Mouse (Mus musculus) hindbrain, embryonic 14.5 days (tissue): Measurements from ENCODE around the gene Dnajb1. TPM values are rescaled to one million over a fixed set of nuclear protein-coding genes. Genes with fewer than 3 reads are reported as not detected.

ENCODE experiments used
- ATAC-seq: fragments of 200-750 bp; cut with Nextera tagmentation; 2 replicates; pipeline ENCODE4 v1.8.0; 2017; ENCODE audit warnings: moderate number of reproducible peaks, mild to moderate bottlenecking, moderate TSS enrichment, moderate library complexity; ENCODE audit not compliant: low FRiP score
- DNase-seq: peaks from one replicate; pipeline ENCODE4 v3.0.0-alpha.2; 2015; ENCODE audit warnings: low spot score
- H3K27ac ChIP-seq: fragments of 300-500 bp; sonication (generic); 2 replicates; pipeline ENCODE4 v1.5.1; 2014; ENCODE audit warnings: mild to moderate bottlenecking, moderate library complexity
- H3K27me3 ChIP-seq: fragments of 300-500 bp; sonication (generic); 2 replicates; pipeline ENCODE4 v1.6.1; 2014; ENCODE audit warnings: mild to moderate bottlenecking, low read length, mixed read lengths; ENCODE audit not compliant: control insufficient read depth, insufficient read depth
- H3K36me3 ChIP-seq: fragments of 300-500 bp; sonication (generic); replicated peaks from 2 replicates; pipeline ENCODE4 v1.6.1; 2014; ENCODE audit not compliant: control insufficient read depth, insufficient read depth
- H3K4me1 ChIP-seq: fragments of 300-500 bp; sonication (generic); replicated peaks from 2 replicates; pipeline ENCODE4 v1.6.1; 2014; ENCODE audit warnings: antibody characterized with exemption, low read length, mixed read lengths; ENCODE audit not compliant: control insufficient read depth, insufficient read depth
- H3K4me2 ChIP-seq: fragments of 300-500 bp; sonication (generic); replicated peaks from 2 replicates; pipeline ENCODE4 v1.6.1; 2014; ENCODE audit warnings: mild to moderate bottlenecking, moderate library complexity
- H3K4me3 ChIP-seq: fragments of 300-500 bp; sonication (generic); replicated peaks from 2 replicates; pipeline ENCODE4 v1.5.1; 2014; ENCODE audit warnings: mild to moderate bottlenecking, low read length
- H3K9ac ChIP-seq: fragments of 300-500 bp; sonication (generic); 2 replicates; pipeline ENCODE4 v1.6.1; 2014
- H3K9me3 ChIP-seq: fragments of 300-500 bp; sonication (generic); 2 replicates; pipeline ENCODE4 v1.6.1; 2016; ENCODE audit warnings: low read length; ENCODE audit not compliant: control insufficient read depth
- whole genome bisulfite sequencing: fragments of 180-500 bp; shearing (Covaris S2); extraction: QIAGEN DNeasy Blood & Tissue Kit; methylation state at CpG from one replicate; pipeline ENCODE4 v1.1.7; 2014; 5-methylcytosine and 5-hydroxymethylcytosine counted together
- polyA plus RNA-seq: library from polyadenylated mRNA; unstranded; fragments of >200 nt; fragmentation: Nextera tagmentation; extraction: Ambion mirVana; gene quantifications from 2 replicates; pipeline ENCODE4 v1.2.1, GENCODE M21; 2014

The Dnajb1 gene
- polyA plus RNA-seq, 1 experiment from 2014 or later: 45.8 TPM

DNA sequence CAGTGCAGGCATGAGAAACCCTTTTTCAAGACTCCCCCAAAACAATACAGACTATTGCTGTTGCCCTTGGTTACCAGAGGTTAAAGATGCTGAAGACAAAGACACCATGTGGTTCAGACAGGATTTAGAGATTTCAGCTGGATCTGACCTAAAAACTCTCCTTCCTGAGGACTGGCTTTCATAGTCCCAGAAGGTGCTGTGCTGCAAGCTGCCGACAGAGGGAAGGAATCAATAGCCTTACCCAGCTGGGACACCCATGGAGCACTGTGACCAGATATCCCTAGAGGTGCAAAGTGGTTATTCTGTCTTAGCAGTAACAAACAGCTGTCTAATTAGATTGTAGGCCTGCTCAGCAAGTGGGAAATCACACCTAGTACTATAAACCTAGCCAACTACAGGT lies 9.8 kb upstream of the Dnajb1 start:
- Histone ChIP-seq H3K4me1 (peaks cover 2% of the 10 kb centered on the region; the same call in 1 of the 2 replicates), H3K36me3 (no peaks in the 10 kb centered on the region), H3K9me3 (no peaks in the 10 kb centered on the region), H3K27ac (no peak overlapping the region), H3K4me2 (no peak overlapping the region), H3K9ac (no peak overlapping the region), H3K4me3 (no peak overlapping the region), H3K27me3 (no peaks in the 10 kb centered on the region)
- 4% methylated on average over 1 of the region's 1 CpGs for WGBS
- DNase-seq (no peak), ATAC-seq (no peak)

DNA sequence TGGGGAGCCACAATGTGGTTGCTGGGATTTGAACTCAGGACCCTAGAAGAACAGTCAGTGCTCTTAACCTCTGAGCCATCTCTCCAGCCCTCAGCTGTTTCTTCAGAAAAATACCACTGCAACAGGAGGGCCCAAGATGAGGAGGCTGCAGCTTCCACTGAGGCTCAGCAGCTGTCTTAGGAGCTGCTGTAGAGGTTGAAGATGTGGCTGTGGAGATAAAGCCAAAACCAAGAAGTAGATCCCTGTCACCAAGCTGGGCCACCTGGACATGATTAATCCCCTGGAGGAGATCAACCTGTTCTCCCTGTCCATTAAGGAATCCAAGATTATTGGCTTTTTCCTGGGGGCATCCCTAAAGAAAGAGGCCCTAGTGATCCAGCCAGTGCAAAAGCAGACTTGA lies 8.2 kb upstream of the Dnajb1 start:
- H3K27ac ChIP-seq: no peak overlapping the region
- no peaks in the 10 kb centered on the region for H3K36me3 ChIP-seq
- ATAC-seq: no peak
- no peaks in the 10 kb centered on the region for H3K4me1 ChIP-seq
- no peak overlapping the region for H3K4me2 ChIP-seq
- H3K4me3 ChIP-seq: no peak overlapping the region
- DNase-seq: no peak
- H3K9ac ChIP-seq: no peak overlapping the region
- H3K9me3 ChIP-seq: no peaks in the 10 kb centered on the region
- no peaks in the 10 kb centered on the region for H3K27me3 ChIP-seq

DNA sequence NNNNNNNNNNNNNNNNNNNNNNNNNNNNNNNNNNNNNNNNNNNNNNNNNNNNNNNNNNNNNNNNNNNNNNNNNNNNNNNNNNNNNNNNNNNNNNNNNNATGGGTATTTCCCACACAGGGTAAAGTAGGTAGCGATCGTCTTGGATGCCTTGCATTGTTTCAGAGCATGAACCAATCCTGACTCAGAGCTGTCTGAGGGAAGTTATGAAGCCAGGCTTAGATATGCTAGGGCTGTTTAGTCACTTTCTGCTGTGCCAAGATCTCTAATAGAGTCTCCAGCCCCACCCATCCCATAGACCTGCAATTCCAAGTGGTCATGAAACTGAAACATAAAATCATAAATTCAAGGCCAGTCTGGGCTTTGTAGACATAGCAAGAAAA lies 5.4 kb upstream of the Dnajb1 start:
- DNase-seq (no peak), ATAC-seq (no peak)
- H3K27me3 ChIP-seq: no peaks in the 10 kb centered on the region
- H3K9ac ChIP-seq: no peak overlapping the region
- no peak overlapping the region for H3K4me3 ChIP-seq
- WGBS: 79% methylated on average over 2 of the region's 2 CpGs
- peaks cover 5% of the 10 kb centered on the region; the same call in 1 of the 2 replicates for H3K4me1 ChIP-seq
- no peaks in the 10 kb centered on the region for H3K9me3 ChIP-seq
- H3K27ac ChIP-seq: no peak overlapping the region
- no peak overlapping the region for H3K4me2 ChIP-seq
- no peaks in the 10 kb centered on the region for H3K36me3 ChIP-seq

DNA sequence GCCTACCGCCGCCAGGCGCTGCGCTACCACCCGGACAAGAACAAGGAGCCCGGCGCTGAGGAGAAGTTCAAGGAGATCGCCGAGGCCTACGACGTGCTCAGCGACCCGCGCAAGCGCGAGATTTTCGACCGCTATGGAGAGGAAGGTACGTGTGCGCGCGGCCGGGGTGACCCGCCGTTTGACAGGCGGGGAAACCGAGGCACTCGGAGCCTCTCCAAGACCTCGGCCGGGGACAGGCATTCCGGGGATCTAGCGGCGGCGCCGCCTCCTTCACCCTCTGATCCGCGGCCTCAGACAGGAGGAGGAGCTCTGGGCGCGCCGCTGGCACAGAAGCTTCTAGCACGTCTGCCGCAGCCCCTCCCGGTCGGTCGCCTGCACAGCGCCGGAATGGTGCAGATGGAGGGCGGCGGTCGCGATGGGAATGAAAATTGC lies 421 bp downstream of the Dnajb1 start:
- Histone ChIP-seq H3K36me3 (peaks cover 39% of the 10 kb centered on the region), H3K4me3 (peak overlapping the region; percentile 81), H3K4me1 (peaks cover 17% of the 10 kb centered on the region), H3K4me2 (peak overlapping the region; percentile 75), H3K27me3 (no peaks in the 10 kb centered on the region), H3K27ac (peak overlapping the region; percentile 98), H3K9me3 (no peaks in the 10 kb centered on the region), H3K9ac (peak overlapping the region; percentile 80)
- under 1% methylated on average over 51 of the region's 51 CpGs for WGBS
- peak; percentile 66 for DNase-seq
- ATAC-seq: peak; percentile 73

DNA sequence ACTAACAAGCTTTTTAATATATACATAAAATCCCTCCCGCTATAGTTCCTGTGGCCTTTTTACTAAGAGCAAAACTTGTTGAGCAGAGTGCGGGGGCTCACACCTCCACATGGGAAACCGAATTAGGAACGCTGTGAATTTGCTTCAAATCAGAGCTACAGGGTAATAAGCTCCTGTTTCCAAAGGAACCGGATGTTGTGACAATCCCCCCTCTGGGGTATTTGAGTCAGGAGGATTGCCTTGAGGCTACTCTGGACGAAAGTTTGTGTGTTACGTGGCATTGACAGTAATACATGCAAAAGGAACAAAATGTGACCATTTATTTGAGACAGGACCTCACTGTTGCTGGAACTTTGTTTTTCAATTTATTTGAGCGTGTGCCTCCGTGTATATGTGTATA lies 1.1 kb downstream of the Dnajb1 start:
- WGBS: 35% methylated on average over 9 of the region's 9 CpGs
- Histone ChIP-seq H3K4me2 (peak overlapping the region; percentile 75), H3K9me3 (no peaks in the 10 kb centered on the region), H3K27ac (peak overlapping the region; percentile 98), H3K9ac (peak overlapping the region; percentile 80), H3K4me1 (peaks cover 17% of the 10 kb centered on the region), H3K27me3 (no peaks in the 10 kb centered on the region), H3K36me3 (peaks cover 44% of the 10 kb centered on the region), H3K4me3 (peak overlapping the region; percentile 81)
- ATAC-seq: no peak
- DNase-seq: no peak

DNA sequence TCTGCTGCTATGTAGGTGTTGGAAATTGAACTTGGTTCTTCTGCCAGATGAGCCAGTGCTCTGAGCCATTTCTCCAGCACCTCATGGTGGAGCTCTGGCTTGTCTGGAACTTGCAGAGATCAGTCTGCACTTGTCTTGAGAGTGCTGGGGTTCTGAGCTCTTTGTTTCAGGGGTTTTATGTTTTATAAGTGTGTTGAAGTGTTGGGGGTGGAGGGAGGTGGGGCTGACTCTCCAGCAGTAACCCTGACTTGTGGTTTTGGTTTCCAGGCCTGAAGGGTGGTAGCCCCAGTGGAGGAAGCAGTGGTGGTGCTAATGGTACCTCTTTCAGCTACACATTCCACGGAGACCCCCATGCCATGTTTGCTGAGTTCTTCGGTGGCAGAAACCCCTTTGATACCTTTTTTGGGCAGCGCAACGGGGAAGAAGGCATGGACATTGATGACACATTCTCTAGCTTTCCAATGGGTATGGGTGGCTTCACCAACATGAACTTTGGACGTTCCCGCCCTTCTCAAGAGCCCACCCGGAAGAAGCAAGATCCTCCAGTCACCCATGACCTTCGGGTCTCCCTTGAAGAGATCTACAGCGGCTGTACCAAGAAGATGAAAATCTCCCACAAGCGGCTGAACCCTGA lies 1.7 kb downstream of the Dnajb1 start:
- Histone ChIP-seq H3K36me3 (peaks cover 50% of the 10 kb centered on the region), H3K9ac (peak overlapping the region; percentile 80)

DNA sequence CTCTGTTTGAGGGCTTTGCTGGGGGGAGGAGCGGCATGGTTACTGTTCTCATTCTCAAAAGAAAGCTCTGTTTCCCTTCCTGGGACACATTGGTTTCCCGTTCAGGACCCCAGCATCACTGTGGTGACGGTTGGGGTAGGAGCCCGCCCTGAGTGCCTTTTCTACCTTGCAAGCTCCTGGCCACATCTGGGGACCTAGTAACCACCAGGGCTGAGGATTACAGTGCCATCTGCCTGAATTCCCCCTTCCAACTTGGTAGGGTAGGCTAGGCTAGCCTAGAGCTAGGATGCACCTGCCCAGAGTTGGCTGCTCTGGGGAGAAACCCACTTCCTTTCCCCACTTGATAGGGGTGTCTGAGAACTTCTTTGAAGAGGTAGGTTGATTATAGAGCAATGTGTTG lies 3.9 kb downstream of the Dnajb1 start:
- DNase-seq: no peak
- Histone ChIP-seq H3K4me2 (no peak overlapping the region), H3K9ac (no peak overlapping the region), H3K27me3 (no peaks in the 10 kb centered on the region), H3K36me3 (peaks cover 51% of the 10 kb centered on the region), H3K4me3 (no peak overlapping the region), H3K27ac (no peak overlapping the region), H3K9me3 (no peaks in the 10 kb centered on the region), H3K4me1 (peaks cover 17% of the 10 kb centered on the region)
- no peak for ATAC-seq
- 92% methylated on average over 4 of the region's 4 CpGs for WGBS

More for the DNA sequence above, 1.7 kb downstream of the Dnajb1 start:
- H3K27ac ChIP-seq: peak overlapping the region; percentile 98; the same call in 1 of the 2 replicates
- H3K9me3 ChIP-seq: no peaks in the 10 kb centered on the region
- no peak for DNase-seq
- WGBS: 94% methylated on average over 10 of the region's 10 CpGs
- H3K4me2 ChIP-seq: peak overlapping the region; percentile 75
- peaks cover 17% of the 10 kb centered on the region for H3K4me1 ChIP-seq
- no peaks in the 10 kb centered on the region for H3K27me3 ChIP-seq
- no peak for ATAC-seq
- H3K4me3 ChIP-seq: peak overlapping the region; percentile 81

DNA sequence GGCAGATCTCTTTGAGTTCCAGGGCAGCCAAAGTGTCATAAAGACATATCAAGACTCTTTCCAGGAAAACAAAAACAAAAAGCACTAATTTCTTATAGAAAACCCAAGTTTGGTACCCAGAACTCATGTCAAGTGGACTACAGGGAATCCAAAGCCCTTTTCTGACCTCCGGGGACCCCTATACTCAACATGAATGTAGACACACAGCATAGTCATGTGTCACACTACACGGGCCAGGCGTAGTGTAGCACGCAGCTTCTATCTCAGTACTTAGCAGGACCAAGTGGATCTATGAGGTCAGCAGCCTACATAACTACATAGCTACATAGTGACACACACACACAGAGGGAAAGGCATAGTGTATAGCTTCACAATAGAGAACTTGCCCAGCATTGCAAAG lies 5.7 kb downstream of the Dnajb1 start:
- 93% methylated on average over 4 of the region's 4 CpGs for WGBS
- Histone ChIP-seq H3K36me3 (peaks cover 51% of the 10 kb centered on the region), H3K4me1 (peaks cover 12% of the 10 kb centered on the region), H3K9ac (no peak overlapping the region), H3K27me3 (no peaks in the 10 kb centered on the region), H3K4me2 (no peak overlapping the region), H3K27ac (no peak overlapping the region), H3K4me3 (no peak overlapping the region), H3K9me3 (no peaks in the 10 kb centered on the region)
- DNase-seq (no peak), ATAC-seq (no peak)

DNA sequence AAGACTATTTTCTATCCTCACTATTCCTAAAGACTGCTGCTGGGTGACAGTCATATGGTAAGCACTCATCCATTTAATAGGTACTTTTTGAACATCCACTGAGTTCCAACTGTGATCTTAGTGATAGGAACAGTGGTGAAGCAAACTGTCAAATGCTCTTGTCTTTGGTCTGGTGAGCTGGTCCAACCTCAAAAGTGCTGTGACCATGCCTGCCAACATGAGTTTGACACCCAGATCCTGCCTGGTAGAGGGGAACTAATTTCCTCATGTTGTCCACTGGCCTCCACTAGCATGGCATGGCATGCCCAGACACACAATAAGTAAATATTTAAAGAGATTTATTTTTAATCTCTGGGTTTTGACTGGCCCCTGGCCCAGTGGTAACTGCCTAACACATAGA lies 8.6 kb downstream of the Dnajb1 start:
- Histone ChIP-seq H3K27me3 (no peaks in the 10 kb centered on the region), H3K4me3 (no peak overlapping the region), H3K36me3 (peaks cover 30% of the 10 kb centered on the region), H3K4me2 (no peak overlapping the region), H3K9me3 (no peaks in the 10 kb centered on the region), H3K9ac (no peak overlapping the region), H3K27ac (no peak overlapping the region), H3K4me1 (no peaks in the 10 kb centered on the region)
- ATAC-seq (no peak), DNase-seq (no peak)

DNA sequence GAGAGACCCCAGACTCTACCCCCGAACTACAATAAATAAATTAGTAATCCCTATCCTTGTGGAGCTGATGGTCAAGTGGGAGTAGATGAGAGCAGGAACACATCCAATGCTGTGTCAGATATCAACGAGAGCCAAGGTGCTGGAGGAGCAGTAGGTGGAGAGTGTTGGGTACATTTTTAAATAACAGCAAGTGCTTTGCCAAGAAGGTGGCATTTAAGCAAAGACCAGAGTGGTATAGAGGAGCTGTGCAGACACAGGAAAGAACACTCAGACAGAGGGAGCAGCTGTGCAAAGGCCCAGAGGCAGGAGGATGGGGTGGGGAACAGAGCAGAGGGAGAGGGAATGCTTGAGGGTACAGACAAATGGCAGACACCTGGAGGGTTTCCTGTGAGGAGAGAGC lies 9.1 kb downstream of the Dnajb1 start:
- H3K4me2 ChIP-seq: no peak overlapping the region
- H3K27ac ChIP-seq: no peak overlapping the region
- no peak overlapping the region for H3K4me3 ChIP-seq
- ATAC-seq (no peak), DNase-seq (no peak)
- H3K9me3 ChIP-seq: no peaks in the 10 kb centered on the region
- H3K4me1 ChIP-seq: no peaks in the 10 kb centered on the region
- H3K27me3 ChIP-seq: no peaks in the 10 kb centered on the region
- H3K9ac ChIP-seq: no peak overlapping the region
- 91% methylated on average over 2 of the region's 2 CpGs for WGBS
- H3K36me3 ChIP-seq: peaks cover 25% of the 10 kb centered on the region
